Mouse (Mus musculus) stomach, postnatal 0 days (tissue): ENCODE measurements around the gene Wnt7b. TPM values are rescaled to one million over a fixed set of nuclear protein-coding genes. Genes with fewer than 3 reads are reported as not detected.

Experiments used
- ATAC-seq: fragments of 200-750 bp; cut with Nextera tagmentation; 2 replicates; pipeline ENCODE4 v1.8.0; 2017; ENCODE audit not compliant: low FRiP score, low TSS enrichment
- DNase-seq: peaks from one replicate; pipeline ENCODE4 v3.0.0-alpha.2; 2016; ENCODE audit warnings: low spot score
- H3K27ac ChIP-seq: fragments of 300-500 bp; sonication (generic); replicated peaks from 2 replicates; pipeline ENCODE4 v1.5.1; 2014; ENCODE audit warnings: mild to moderate bottlenecking, control low read depth
- H3K27me3 ChIP-seq: fragments of 300-500 bp; sonication (generic); 2 replicates; pipeline ENCODE4 v1.6.1; 2014; ENCODE audit warnings: low read length; ENCODE audit not compliant: control insufficient read depth, insufficient read depth
- H3K36me3 ChIP-seq: fragments of 300-500 bp; sonication (generic); 2 replicates; pipeline ENCODE4 v1.6.1; 2014; ENCODE audit warnings: low read length, mixed read lengths; ENCODE audit not compliant: control insufficient read depth, insufficient read depth
- H3K4me1 ChIP-seq: fragments of 300-500 bp; sonication (generic); replicated peaks from 2 replicates; pipeline ENCODE4 v1.6.1; 2014; ENCODE audit warnings: antibody characterized with exemption; ENCODE audit not compliant: control insufficient read depth, insufficient read depth
- H3K4me2 ChIP-seq: fragments of 300-500 bp; sonication (generic); replicated peaks from 2 replicates; pipeline ENCODE4 v1.6.1; 2014; ENCODE audit warnings: low read depth, mild to moderate bottlenecking, control low read depth, moderate library complexity
- H3K4me3 ChIP-seq: fragments of 300-500 bp; sonication (generic); 2 replicates; pipeline ENCODE4 v1.5.1; 2014; ENCODE audit warnings: low read depth, low read length, control low read depth
- H3K9ac ChIP-seq: fragments of 300-500 bp; sonication (generic); 2 replicates; pipeline ENCODE4 v1.6.1; 2014; ENCODE audit warnings: mild to moderate bottlenecking, low read length, control low read depth, mixed read lengths
- H3K9me3 ChIP-seq: fragments of 300-500 bp; sonication (generic); 2 replicates; pipeline ENCODE4 v1.6.1; 2016; ENCODE audit warnings: low read length; ENCODE audit not compliant: control insufficient read depth
- CTCF ChIP-seq: IDR thresholded peaks from 2 replicates; pipeline ENCODE4 v1.5.1; 2016; ENCODE audit warnings: antibody characterized with exemption, low read depth, mild to moderate bottlenecking, moderate library complexity
- EP300 ChIP-seq: optimal IDR thresholded peaks from 2 replicates; pipeline ENCODE3; 2016; ENCODE audit warnings: antibody characterized with exemption
- whole genome bisulfite sequencing: fragments of 180-500 bp; shearing (Covaris S2); extraction: QIAGEN DNeasy Blood & Tissue Kit; methylation state at CpG from one replicate; pipeline ENCODE4 v1.1.7; 2014; 5-methylcytosine and 5-hydroxymethylcytosine counted together
- polyA plus RNA-seq: library from polyadenylated mRNA; unstranded; fragments of >200 nt; fragmentation: Nextera tagmentation; extraction: Ambion mirVana; gene quantifications from 2 replicates; pipeline ENCODE4 v1.2.1, GENCODE M21; 2015

Gene Wnt7b
- polyA plus RNA-seq: 20.6 and 24.4 TPM in 2 replicates

DNA sequence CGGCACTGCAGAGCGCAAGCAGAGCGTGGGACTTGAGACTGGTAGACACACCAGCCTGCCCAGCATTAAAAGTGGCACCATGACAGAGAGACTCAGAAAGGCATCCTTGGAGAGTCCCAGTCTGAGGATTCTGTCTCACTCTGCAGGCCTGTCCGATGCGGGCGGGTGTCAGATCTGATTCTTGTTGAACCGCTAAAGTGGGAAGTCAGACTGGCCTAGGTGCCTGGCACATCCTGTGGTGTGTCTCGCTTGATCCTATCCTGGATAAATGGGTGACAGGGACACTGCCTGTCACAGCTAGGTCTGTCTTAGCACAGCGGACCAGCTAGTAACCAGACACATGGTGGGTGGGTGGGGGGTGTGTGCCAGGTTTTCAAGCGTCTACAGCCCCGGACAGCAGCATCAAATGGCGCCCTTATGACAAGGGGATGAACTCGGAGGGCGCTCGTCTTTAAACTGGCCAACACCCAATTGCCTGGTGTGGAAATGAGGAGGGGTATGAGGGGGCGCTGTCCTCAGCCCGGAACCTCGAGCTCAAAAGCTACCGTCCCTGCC, at the start of gene Wnt7b:
TSS of gene Wnt7b (minus strand) at position 118 of the 555 bp plus-strand sequence.
- WGBS: 5% methylated on average over 19 of the region's 19 CpGs
- Histone ChIP-seq H3K4me3 (peak within 1 kb of the TSS; percentile 58), H3K36me3 (no peaks in the 10 kb centered on the region), H3K9me3 (no peaks in the 10 kb centered on the region), H3K9ac (peak within 1 kb of the TSS; percentile 56), H3K4me1 (peaks cover 3% of the 10 kb centered on the region; the same call in 1 of the 2 replicates), H3K27ac (peak within 1 kb of the TSS; percentile 49; the same call in 1 of the 2 replicates), H3K27me3 (peaks cover 34% of the 10 kb centered on the region; the same call in 1 of the 2 replicates), H3K4me2 (peak within 1 kb of the TSS; percentile 95)
- ATAC-seq: 0 out of 2 replicates have a peak, but pooled peaks have one; percentile 5
- TF ChIP-seq EP300: no peak
- no peak for TF ChIP-seq CTCF
- no peak for DNase-seq

DNA sequence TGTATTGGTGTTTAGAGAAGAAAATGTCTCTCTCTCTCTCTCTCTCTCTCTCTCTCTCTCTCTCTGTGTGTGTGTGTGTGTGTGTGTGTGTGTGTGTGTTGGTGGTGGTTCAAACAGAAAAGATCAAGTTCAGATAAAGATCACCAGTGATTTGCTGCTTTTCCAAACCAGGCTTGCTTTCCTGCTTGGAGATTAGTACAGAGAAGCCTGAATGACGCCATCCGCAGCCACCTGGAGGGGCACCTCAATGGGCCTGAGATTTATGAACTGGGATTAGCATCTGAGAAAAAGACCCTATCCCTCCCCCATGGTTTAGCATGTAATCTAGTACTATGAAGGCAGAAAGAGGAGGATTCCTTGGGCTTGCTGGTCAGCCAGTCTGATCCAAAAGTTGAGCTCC, 49.3 kb upstream of the Wnt7b start:
- Histone ChIP-seq H3K36me3 (no peaks in the 10 kb centered on the region), H3K27me3 (no peaks in the 10 kb centered on the region), H3K9me3 (no peaks in the 10 kb centered on the region), H3K9ac (no peak overlapping the region), H3K4me2 (no peak overlapping the region), H3K4me3 (no peak overlapping the region), H3K4me1 (no peaks in the 10 kb centered on the region), H3K27ac (no peak overlapping the region)
- TF ChIP-seq EP300 (no peak), CTCF (no peak)
- 52% methylated on average over 2 of the region's 2 CpGs for WGBS
- DNase-seq (no peak), ATAC-seq (no peak)

DNA sequence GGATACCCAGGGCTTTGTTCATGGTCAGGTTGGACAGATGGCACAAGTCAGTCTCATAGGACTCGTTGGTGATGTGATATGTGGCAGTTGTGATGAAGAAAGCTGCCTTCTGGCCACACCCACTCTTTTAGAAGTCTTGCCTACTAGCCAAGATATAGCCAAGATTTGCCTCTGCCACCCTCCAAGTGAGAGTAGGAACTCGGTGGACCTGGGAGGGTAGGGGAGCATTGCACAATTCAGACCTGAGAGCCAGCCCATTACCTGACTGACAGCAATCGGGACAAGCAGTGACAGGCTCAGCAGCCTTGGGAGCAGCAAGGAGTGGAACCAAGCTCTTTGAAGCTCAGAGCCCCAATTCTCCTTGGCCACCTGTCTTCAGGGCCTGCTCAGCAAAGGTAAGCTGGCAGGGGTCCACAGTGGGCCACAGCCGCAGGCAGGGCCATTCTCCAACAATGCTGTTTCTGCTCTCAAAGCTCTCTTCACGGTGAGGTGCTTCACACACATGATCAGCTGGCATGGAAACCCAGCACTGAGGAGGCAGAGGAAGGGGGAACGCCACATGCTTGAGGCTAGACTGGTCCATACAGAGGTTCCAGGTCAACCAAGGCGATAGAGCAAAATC, 47.8 kb upstream of the Wnt7b start:
- TF ChIP-seq CTCF: no peak
- no peak for TF ChIP-seq EP300
- no peak overlapping the region for H3K9ac ChIP-seq
- no peak for ATAC-seq
- DNase-seq: no peak
- no peak overlapping the region for H3K4me3 ChIP-seq
- H3K9me3 ChIP-seq: no peaks in the 10 kb centered on the region
- H3K27me3 ChIP-seq: no peaks in the 10 kb centered on the region
- H3K4me2 ChIP-seq: no peak overlapping the region
- WGBS: 63% methylated on average over 7 of the region's 7 CpGs
- H3K27ac ChIP-seq: peak overlapping the region; percentile 49; the same call in 1 of the 2 replicates
- H3K4me1 ChIP-seq: 0 out of 2 replicates have a peak, but pooled peaks cover 5% of the 10 kb centered on the region
- no peaks in the 10 kb centered on the region for H3K36me3 ChIP-seq

DNA sequence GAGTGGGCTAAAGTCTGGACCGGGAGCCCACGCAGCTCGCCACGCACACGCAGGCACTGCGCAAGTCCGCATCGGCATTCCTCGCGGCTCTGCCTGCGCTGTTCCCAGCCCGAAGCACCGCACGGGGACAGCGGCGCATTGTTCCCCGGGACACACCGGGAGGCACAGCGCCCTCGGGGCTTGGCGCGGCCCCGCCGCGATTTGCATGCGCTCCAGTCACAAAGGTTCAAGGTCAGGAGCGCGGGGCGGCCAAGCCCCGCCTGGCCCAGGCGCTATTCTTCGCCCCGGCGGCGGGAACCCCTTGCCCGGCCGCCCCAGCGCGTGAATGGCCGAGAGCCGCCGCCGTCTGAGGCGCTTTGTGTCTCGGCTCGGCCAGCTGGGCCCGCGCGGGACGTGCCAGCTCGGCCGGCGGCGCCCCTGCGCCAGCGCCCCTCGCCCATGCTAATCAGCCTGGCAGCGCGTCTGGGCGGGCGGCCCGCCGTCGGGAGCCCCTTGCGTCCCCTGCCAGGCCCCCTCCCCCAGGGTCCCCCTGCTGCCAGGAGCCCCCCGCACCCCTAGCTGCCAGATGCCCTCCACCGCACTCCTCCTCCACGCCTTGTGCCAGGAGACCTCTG, 43.5 kb upstream of the Wnt7b start:
- no peak for TF ChIP-seq EP300
- TF ChIP-seq CTCF: peak; percentile 30; the same call in 1 of the 2 replicates
- peak overlapping the region; percentile 86 for H3K4me2 ChIP-seq
- 0 out of 2 replicates have a peak, but pooled peaks cover 5% of the 10 kb centered on the region for H3K4me1 ChIP-seq
- peak; percentile 65 for DNase-seq
- H3K27ac ChIP-seq: no peak overlapping the region
- ATAC-seq: peak; percentile 51; the same call in 1 of the 2 replicates
- H3K27me3 ChIP-seq: no peaks in the 10 kb centered on the region
- peak overlapping the region; percentile 50 for H3K4me3 ChIP-seq
- H3K9me3 ChIP-seq: no peaks in the 10 kb centered on the region
- peak overlapping the region; percentile 72 for H3K9ac ChIP-seq
- H3K36me3 ChIP-seq: no peaks in the 10 kb centered on the region
- 3% methylated on average over 61 of the region's 68 CpGs for WGBS

DNA sequence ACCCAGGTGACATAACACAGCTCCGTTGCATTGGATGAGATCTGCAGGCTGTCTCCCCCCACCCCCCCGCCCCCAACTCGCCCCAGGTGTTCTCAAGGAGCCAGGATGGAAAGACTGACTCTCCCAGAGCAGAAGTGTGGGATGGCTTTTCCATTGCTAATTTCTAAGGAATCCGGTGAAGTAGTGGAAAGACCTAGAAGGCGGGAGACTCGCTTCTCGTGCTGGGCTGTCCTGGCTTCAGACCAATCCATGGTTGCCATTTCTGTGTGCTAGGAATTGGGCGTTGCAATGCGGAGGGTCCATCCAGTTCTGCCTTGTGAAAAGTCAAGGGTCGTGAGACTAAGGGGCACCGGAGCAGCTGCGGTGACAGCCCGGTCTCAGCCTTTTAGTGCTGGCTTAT, 39.9 kb upstream of the Wnt7b start:
- 74% methylated on average over 13 of the region's 13 CpGs for WGBS
- ATAC-seq: no peak

More for the DNA sequence above, 39.9 kb upstream of the Wnt7b start:
- Histone ChIP-seq H3K27ac (no peak overlapping the region), H3K4me1 (0 out of 2 replicates have a peak, but pooled peaks cover 5% of the 10 kb centered on the region), H3K9me3 (0 out of 2 replicates have a peak, but pooled peaks cover 3% of the 10 kb centered on the region), H3K27me3 (no peaks in the 10 kb centered on the region), H3K36me3 (no peaks in the 10 kb centered on the region), H3K4me2 (no peak overlapping the region), H3K4me3 (no peak overlapping the region), H3K9ac (no peak overlapping the region)
- no peak for TF ChIP-seq EP300
- TF ChIP-seq CTCF: no peak
- DNase-seq: no peak
